Mouse (Mus musculus) testis, adult 2 months (tissue): ENCODE results near the gene Arel1. TPM values are rescaled to one million over a fixed set of nuclear protein-coding genes. Genes with fewer than 3 reads are reported as not detected.

ENCODE experiments used
- H3K27ac ChIP-seq: fragments of 200-500 bp; 2 replicates; pipeline ENCODE4 v1.5.1; 2012; ENCODE audit warnings: low read depth, low read length; ENCODE audit not compliant: control insufficient read depth, insufficient read depth
- H3K27me3 ChIP-seq: fragments of 200-500 bp; 2 replicates; pipeline ENCODE4 v1.6.1; 2012; ENCODE audit warnings: mild to moderate bottlenecking, low read length, moderate library complexity; ENCODE audit not compliant: control insufficient read depth, insufficient read depth
- H3K36me3 ChIP-seq: fragments of 200-500 bp; 2 replicates; pipeline ENCODE4 v1.6.1; 2012; ENCODE audit warnings: mild to moderate bottlenecking, low read length; ENCODE audit not compliant: control insufficient read depth, insufficient read depth
- H3K4me1 ChIP-seq: fragments of 200-500 bp; 2 replicates; pipeline ENCODE4 v1.6.1; 2012; ENCODE audit warnings: low read length; ENCODE audit not compliant: control insufficient read depth, insufficient read depth
- H3K4me3 ChIP-seq: fragments of 200-500 bp; 2 replicates; pipeline ENCODE4 v1.5.1; 2012; ENCODE audit warnings: low read depth, mild to moderate bottlenecking, low read length, moderate library complexity, mixed read lengths; ENCODE audit not compliant: control insufficient read depth
- CTCF ChIP-seq: fragments of 200-500 bp; IDR thresholded peaks from 2 replicates; pipeline ENCODE4 v1.5.1; 2012; ENCODE audit warnings: low read depth, mild to moderate bottlenecking, inconsistent platforms, low read length, moderate library complexity; ENCODE audit not compliant: control insufficient read depth, insufficient read depth, insufficient replicate concordance
- POLR2A ChIP-seq: fragments of 200-500 bp; IDR thresholded peaks from 2 replicates; pipeline ENCODE4 v1.6.1; 2012; ENCODE audit warnings: low read depth, mild to moderate bottlenecking, inconsistent platforms, low read length, moderate library complexity; ENCODE audit not compliant: control insufficient read depth
- polyA plus RNA-seq: library from polyadenylated mRNA; depleted of rRNA; stranded (reverse); fragments of >200 nt; gene quantifications from 2 replicates; pipeline ENCODE4 v1.2.3, GENCODE M21; 2012

Gene Arel1
- polyA plus RNA-seq, 1 experiment, result 79.6 TPM

DNA sequence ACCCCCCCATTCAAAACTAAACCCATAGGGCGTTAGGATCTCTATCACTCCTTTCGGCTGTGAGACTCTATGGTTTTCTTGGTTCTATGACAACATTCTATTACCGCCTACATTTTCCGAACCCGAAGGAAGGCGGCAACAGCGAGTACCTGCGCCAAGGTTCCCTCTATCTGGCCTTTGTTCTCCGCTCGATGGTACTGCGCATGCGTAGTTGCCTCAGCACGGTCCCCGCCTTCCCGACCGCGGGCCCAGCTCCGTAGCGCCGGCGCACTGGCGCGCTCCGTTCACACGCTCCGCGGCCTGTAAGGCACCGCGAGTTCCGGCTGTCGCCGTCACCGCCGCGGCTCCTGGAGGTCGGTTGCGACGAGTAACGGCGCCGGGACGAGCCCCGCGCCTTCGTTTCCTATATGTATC, 25.4 kb upstream of the Arel1 start, which contains the start of gene Ylpm1:
Gene Ylpm1, plus strand, starts transcription at position 239 of the 414 bp plus-strand sequence.
- Histone ChIP-seq H3K27ac (peak within 1 kb of the TSS; percentile 84), H3K27me3 (no peaks in the 10 kb centered on the region), H3K4me3 (peak within 1 kb of the TSS; percentile 92), H3K36me3 (no peaks in the 10 kb centered on the region; the same call in 1 of the 2 replicates), H3K4me1 (peaks cover 3% of the 10 kb centered on the region; the same call in 1 of the 2 replicates)
- TF ChIP-seq POLR2A (peak; percentile 97), CTCF (peak; percentile 70; the same call in 1 of the 2 replicates)

DNA sequence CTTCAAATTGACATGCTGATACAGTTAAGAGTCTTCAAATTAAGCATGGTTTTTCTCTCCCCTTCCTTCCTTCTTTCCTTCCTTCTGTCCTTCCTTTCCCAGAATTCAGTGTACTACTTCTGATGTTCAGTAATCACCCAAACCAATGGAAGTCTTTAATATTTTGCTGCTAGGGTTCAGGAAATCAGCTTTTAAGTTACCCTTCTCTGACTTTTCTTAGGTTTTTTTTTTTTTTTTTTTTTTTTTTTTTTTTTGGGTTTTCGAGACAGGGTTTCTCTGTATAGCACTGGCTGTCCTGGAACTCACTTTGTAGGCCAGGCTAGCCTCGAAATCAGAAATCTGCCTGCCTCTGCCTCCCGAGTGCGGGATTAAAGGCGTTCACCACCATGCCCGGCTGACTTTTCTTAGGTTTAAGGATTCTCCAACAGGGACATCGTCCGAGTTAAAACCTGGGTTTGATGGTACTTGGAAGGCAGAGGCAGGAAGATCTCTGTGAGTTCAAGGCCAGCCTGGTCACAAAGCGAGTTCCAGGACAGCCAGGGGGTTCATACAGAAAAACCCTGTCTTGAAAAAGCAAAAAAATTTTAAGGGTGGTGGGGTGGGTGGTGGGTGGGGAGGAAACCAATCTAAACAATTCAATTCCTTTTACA, 24.5 kb upstream of the Arel1 start:
- H3K27ac ChIP-seq, result no peak overlapping the region
- TF ChIP-seq POLR2A, result no peak
- no peak for TF ChIP-seq CTCF
- peak overlapping the region; percentile 82 for H3K4me3 ChIP-seq

DNA sequence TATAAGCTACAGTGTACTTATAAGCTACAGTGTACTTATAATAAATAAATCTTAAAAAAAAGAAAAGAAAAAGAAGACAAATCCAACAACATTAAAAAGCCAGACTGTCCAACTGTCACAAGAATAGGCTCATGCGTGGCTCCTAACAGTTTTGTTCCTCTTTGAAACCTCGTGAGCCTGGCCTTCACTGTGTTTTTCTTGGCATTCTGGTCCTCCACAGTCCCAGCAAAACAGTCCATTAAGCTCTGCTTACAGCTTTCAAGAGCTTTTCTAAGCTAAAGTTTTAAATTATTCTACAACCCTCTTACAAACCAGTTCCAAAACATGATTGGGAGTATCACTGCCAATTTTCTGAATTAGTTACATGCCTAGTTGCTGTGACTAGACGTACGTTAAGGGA, 18.8 kb upstream of the Arel1 start:
- Histone ChIP-seq H3K27ac (no peak overlapping the region), H3K27me3 (no peaks in the 10 kb centered on the region), H3K36me3 (no peaks in the 10 kb centered on the region), H3K4me1 (no peaks in the 10 kb centered on the region), H3K4me3 (no peak overlapping the region)
- TF ChIP-seq POLR2A (no peak), CTCF (no peak)

More for the DNA sequence above, 24.5 kb upstream of the Arel1 start:
- Histone ChIP-seq H3K4me1 (peaks cover 3% of the 10 kb centered on the region; the same call in 1 of the 2 replicates), H3K27me3 (no peaks in the 10 kb centered on the region), H3K36me3 (no peaks in the 10 kb centered on the region; the same call in 1 of the 2 replicates)

- H3K27ac ChIP-seq, result no peak overlapping the region
- peaks cover 3% of the 10 kb centered on the region for H3K36me3 ChIP-seq
- no peak overlapping the region for H3K4me3 ChIP-seq
- TF ChIP-seq POLR2A (no peak), CTCF (no peak)
- H3K4me1 ChIP-seq, result no peaks in the 10 kb centered on the region
- no peaks in the 10 kb centered on the region for H3K27me3 ChIP-seq
Measured at GRCm38 (mm10) chr12:84979264-84979862, 8.7 kb upstream of the Arel1 start.

- Histone ChIP-seq H3K4me1 (peaks cover 4% of the 10 kb centered on the region), H3K27me3 (no peaks in the 10 kb centered on the region), H3K4me3 (peak overlapping the region; percentile 91), H3K27ac (peak overlapping the region; percentile 80), H3K36me3 (peaks cover 1% of the 10 kb centered on the region; the same call in 1 of the 2 replicates)
- no peak for TF ChIP-seq CTCF
- no peak for TF ChIP-seq POLR2A
Measured at GRCm38 (mm10) chr12:84969656-84970427, 858 bp downstream of the Arel1 start.

GRCm38 (mm10) chr12:84968831-84969655, 1.7 kb downstream of the Arel1 start:
- no peak overlapping the region for H3K27ac ChIP-seq
- H3K36me3 ChIP-seq, result no peaks in the 10 kb centered on the region; the same call in 1 of the 2 replicates
- H3K4me3 ChIP-seq, result peak overlapping the region; percentile 91; the same call in 1 of the 2 replicates
- no peak for TF ChIP-seq POLR2A
- no peak for TF ChIP-seq CTCF
- no peaks in the 10 kb centered on the region for H3K27me3 ChIP-seq
- H3K4me1 ChIP-seq, result peaks cover 4% of the 10 kb centered on the region
